Mouse (Mus musculus) heart, embryonic 13.5 days (tissue): ENCODE results near the gene Ube4b. TPM values are rescaled to one million over a fixed set of nuclear protein-coding genes. Genes with fewer than 3 reads are reported as not detected.

Experiments
- ATAC-seq: fragments of 200-750 bp; cut with Nextera tagmentation; 2 replicates; pipeline ENCODE4 v1.8.0; 2017; ENCODE audit warnings: moderate TSS enrichment; ENCODE audit not compliant: insufficient number of reproducible peaks, low FRiP score, low TSS enrichment; ENCODE audit errors: extremely low read depth
- H3K27ac ChIP-seq: fragments of 300-500 bp; sonication (generic); replicated peaks from 2 replicates; pipeline ENCODE4 v1.5.1; 2015; ENCODE audit warnings: moderate library complexity, mild to moderate bottlenecking, inconsistent platforms
- H3K27me3 ChIP-seq: fragments of 300-500 bp; sonication (generic); replicated peaks from 2 replicates; pipeline ENCODE4 v1.6.1; 2015; ENCODE audit warnings: mild to moderate bottlenecking, inconsistent platforms
- H3K36me3 ChIP-seq: fragments of 300-500 bp; sonication (generic); 2 replicates; pipeline ENCODE4 v1.6.1; 2015; ENCODE audit warnings: mild to moderate bottlenecking, inconsistent platforms
- H3K4me1 ChIP-seq: fragments of 300-500 bp; sonication (generic); 2 replicates; pipeline ENCODE4 v1.6.1; 2015; ENCODE audit warnings: inconsistent platforms
- H3K4me2 ChIP-seq: fragments of 300-500 bp; sonication (generic); 2 replicates; pipeline ENCODE4 v1.6.1; 2015; ENCODE audit warnings: inconsistent platforms, mild to moderate bottlenecking, moderate library complexity
- H3K4me3 ChIP-seq: fragments of 300-500 bp; sonication (generic); 2 replicates; pipeline ENCODE4 v1.5.1; 2015; ENCODE audit warnings: moderate library complexity, mild to moderate bottlenecking, inconsistent platforms
- H3K9ac ChIP-seq: fragments of 300-500 bp; sonication (generic); 2 replicates; pipeline ENCODE4 v1.6.1; 2015; ENCODE audit warnings: inconsistent platforms, mild to moderate bottlenecking, moderate library complexity
- H3K9me3 ChIP-seq: fragments of 300-500 bp; sonication (generic); 2 replicates; pipeline ENCODE4 v1.6.1; 2016; ENCODE audit warnings: inconsistent platforms
- WGBS: fragments of 180-500 bp; shearing (Covaris S2); methylation state at CpG from one replicate; pipeline ENCODE4 v1.1.7; 2015; ENCODE audit warnings: mixed read lengths; 5-methylcytosine and 5-hydroxymethylcytosine counted together
- polyA plus RNA-seq: library from polyadenylated mRNA; unstranded; fragments of >200 nt; fragmentation: Nextera tagmentation; extraction: Ambion mirVana; gene quantifications from 2 replicates; pipeline ENCODE4 v1.2.1, GENCODE M21; 2015

Ube4b gene
- polyA plus RNA-seq, 1 experiment from 2014 or later, result 32.3 TPM

GRCm38 (mm10) chr4:149337353-149337752 lies 89.2 kb downstream of the Ube4b start:
- Histone ChIP-seq H3K4me2 (no peak overlapping the region), H3K4me3 (no peak overlapping the region), H3K36me3 (peaks cover 92% of the 10 kb centered on the region), H3K27ac (peak overlapping the region; percentile 71), H3K27me3 (no peaks in the 10 kb centered on the region), H3K4me1 (peaks cover 59% of the 10 kb centered on the region), H3K9me3 (no peaks in the 10 kb centered on the region), H3K9ac (no peak overlapping the region)
- 21% methylated on average over 9 of the region's 9 CpGs for WGBS
- ATAC-seq, result no peak

- ATAC-seq, result no peak
- H3K4me1 ChIP-seq, result peaks cover 57% of the 10 kb centered on the region
- peak overlapping the region; percentile 71 for H3K27ac ChIP-seq
Observed at GRCm38 (mm10) chr4:149336302-149336701, 90.2 kb downstream of the Ube4b start.

GRCm38 (mm10) chr4:149334881-149335280 lies 91.7 kb downstream of the Ube4b start:
- WGBS, result 93% methylated on average over 11 of the region's 11 CpGs
- H3K9me3 ChIP-seq, result no peaks in the 10 kb centered on the region
- H3K4me2 ChIP-seq, result no peak overlapping the region
- no peak overlapping the region for H3K4me3 ChIP-seq
- no peak for ATAC-seq
- H3K27ac ChIP-seq, result no peak overlapping the region
- H3K9ac ChIP-seq, result no peak overlapping the region
- H3K4me1 ChIP-seq, result peaks cover 43% of the 10 kb centered on the region
- H3K27me3 ChIP-seq, result no peaks in the 10 kb centered on the region
- H3K36me3 ChIP-seq, result peaks cover 96% of the 10 kb centered on the region

More at GRCm38 (mm10) chr4:149336302-149336701, 90.2 kb downstream of the Ube4b start:
- H3K4me3 ChIP-seq, result no peak overlapping the region
- 23% methylated on average over 7 of the region's 7 CpGs for WGBS
- peaks cover 92% of the 10 kb centered on the region for H3K36me3 ChIP-seq
- no peak overlapping the region for H3K4me2 ChIP-seq
- peak overlapping the region; percentile 56; the same call in 1 of the 2 replicates for H3K9ac ChIP-seq
- H3K9me3 ChIP-seq, result no peaks in the 10 kb centered on the region
- H3K27me3 ChIP-seq, result no peaks in the 10 kb centered on the region

GRCm38 (mm10) chr4:149332726-149333125 lies 93.8 kb downstream of the Ube4b start:
- WGBS, result 86% methylated on average over 7 of the region's 7 CpGs
- no peak for ATAC-seq
- Histone ChIP-seq H3K9ac (no peak overlapping the region), H3K4me3 (no peak overlapping the region), H3K9me3 (no peaks in the 10 kb centered on the region), H3K36me3 (peaks cover 98% of the 10 kb centered on the region), H3K4me2 (no peak overlapping the region), H3K27me3 (no peaks in the 10 kb centered on the region), H3K4me1 (peaks cover 24% of the 10 kb centered on the region), H3K27ac (no peak overlapping the region)

GRCm38 (mm10) chr4:149330495-149330894 lies 96.1 kb downstream of the Ube4b start:
- Histone ChIP-seq H3K36me3 (peaks cover 88% of the 10 kb centered on the region), H3K9ac (no peak overlapping the region), H3K4me3 (no peak overlapping the region), H3K4me2 (no peak overlapping the region), H3K4me1 (peaks cover 24% of the 10 kb centered on the region), H3K27me3 (no peaks in the 10 kb centered on the region), H3K9me3 (no peaks in the 10 kb centered on the region), H3K27ac (no peak overlapping the region)
- 97% methylated on average over 5 of the region's 5 CpGs for WGBS
- ATAC-seq, result no peak

- peaks cover 35% of the 10 kb centered on the region for H3K4me1 ChIP-seq
- peaks cover 70% of the 10 kb centered on the region for H3K36me3 ChIP-seq
- no peak overlapping the region for H3K27ac ChIP-seq
- ATAC-seq, result no peak
- WGBS, result 87% methylated on average over 4 of the region's 4 CpGs
- H3K27me3 ChIP-seq, result no peaks in the 10 kb centered on the region
- no peak overlapping the region for H3K4me2 ChIP-seq
- H3K9ac ChIP-seq, result no peak overlapping the region
- no peak overlapping the region for H3K4me3 ChIP-seq
- no peaks in the 10 kb centered on the region for H3K9me3 ChIP-seq
Observed at GRCm38 (mm10) chr4:149328735-149329134, 97.8 kb downstream of the Ube4b start.

- Histone ChIP-seq H3K27ac (peak overlapping the region; percentile 34; the same call in 1 of the 2 replicates), H3K9me3 (no peaks in the 10 kb centered on the region), H3K36me3 (peaks cover 55% of the 10 kb centered on the region), H3K4me1 (peaks cover 46% of the 10 kb centered on the region), H3K9ac (no peak overlapping the region; the same call in 1 of the 2 replicates), H3K4me3 (no peak overlapping the region), H3K27me3 (no peaks in the 10 kb centered on the region), H3K4me2 (peak overlapping the region; percentile 2; the same call in 1 of the 2 replicates)
- WGBS, result 44% methylated on average over 7 of the region's 7 CpGs
- no peak for ATAC-seq
Observed at GRCm38 (mm10) chr4:149327281-149327680, 99.3 kb downstream of the Ube4b start.

GRCm38 (mm10) chr4:149325411-149326162 lies 101.0 kb downstream of the Ube4b start:
- Histone ChIP-seq H3K27ac (peak overlapping the region; percentile 38), H3K4me3 (no peak overlapping the region), H3K9me3 (no peaks in the 10 kb centered on the region), H3K4me1 (peaks cover 46% of the 10 kb centered on the region), H3K27me3 (no peaks in the 10 kb centered on the region), H3K4me2 (no peak overlapping the region), H3K36me3 (peaks cover 38% of the 10 kb centered on the region), H3K9ac (no peak overlapping the region)
- ATAC-seq, result no peak
- 68% methylated on average over 10 of the region's 10 CpGs for WGBS

GRCm38 (mm10) chr4:149323730-149324129 lies 102.8 kb downstream of the Ube4b start:
- Histone ChIP-seq H3K9me3 (no peaks in the 10 kb centered on the region), H3K4me3 (no peak overlapping the region), H3K27ac (peak overlapping the region; percentile 84), H3K27me3 (no peaks in the 10 kb centered on the region), H3K9ac (no peak overlapping the region), H3K36me3 (peaks cover 21% of the 10 kb centered on the region), H3K4me1 (peaks cover 54% of the 10 kb centered on the region), H3K4me2 (peak overlapping the region; percentile 32)
- 37% methylated on average over 16 of the region's 16 CpGs for WGBS
- no peak for ATAC-seq

- Histone ChIP-seq H3K4me2 (no peak overlapping the region), H3K9me3 (no peaks in the 10 kb centered on the region), H3K9ac (no peak overlapping the region), H3K36me3 (peaks cover 12% of the 10 kb centered on the region), H3K27ac (peak overlapping the region; percentile 84), H3K4me3 (no peak overlapping the region), H3K4me1 (peaks cover 54% of the 10 kb centered on the region), H3K27me3 (no peaks in the 10 kb centered on the region)
- WGBS, result 68% methylated on average over 6 of the region's 6 CpGs
- ATAC-seq, result no peak
Observed at GRCm38 (mm10) chr4:149322718-149323117, 103.8 kb downstream of the Ube4b start.

- Histone ChIP-seq H3K4me1 (peaks cover 50% of the 10 kb centered on the region), H3K4me2 (no peak overlapping the region), H3K9me3 (no peaks in the 10 kb centered on the region), H3K36me3 (peaks cover 8% of the 10 kb centered on the region), H3K9ac (no peak overlapping the region), H3K4me3 (no peak overlapping the region), H3K27ac (no peak overlapping the region), H3K27me3 (no peaks in the 10 kb centered on the region)
- 86% methylated on average over 4 of the region's 4 CpGs for WGBS
- no peak for ATAC-seq
Observed at GRCm38 (mm10) chr4:149322286-149322685, 104.3 kb downstream of the Ube4b start.

GRCm38 (mm10) chr4:149319088-149319487 lies 107.5 kb downstream of the Ube4b start:
- H3K9ac ChIP-seq, result no peak overlapping the region
- no peaks in the 10 kb centered on the region for H3K27me3 ChIP-seq
- H3K4me1 ChIP-seq, result peaks cover 26% of the 10 kb centered on the region
- H3K9me3 ChIP-seq, result no peaks in the 10 kb centered on the region
- H3K4me2 ChIP-seq, result no peak overlapping the region
- 37% methylated on average over 9 of the region's 9 CpGs for WGBS
- no peak for ATAC-seq
- no peak overlapping the region; the same call in 1 of the 2 replicates for H3K27ac ChIP-seq
- no peaks in the 10 kb centered on the region for H3K36me3 ChIP-seq
- H3K4me3 ChIP-seq, result no peak overlapping the region
